Mouse (Mus musculus) cerebellum, adult (tissue): ENCODE measurements around the gene Adnp.

Source experiments
- ATAC-seq: cut with Nextera tagmentation; 2 replicates; pipeline ENCODE4 v1.9.2; 2017; ENCODE audit warnings: mild to moderate bottlenecking, moderate library complexity, mixed read lengths; ENCODE audit not compliant: insufficient number of reproducible peaks, low FRiP score, low TSS enrichment

Adnp gene

GRCm38 (mm10) chr2:168207883-168208282 lies 971 bp upstream of the Adnp start:
- no peak for ATAC-seq

- ATAC-seq, result peak; percentile 19
Observed at GRCm38 (mm10) chr2:168205681-168206631, 956 bp downstream of the Adnp start.

- ATAC-seq, result peak; percentile 59; the same call in 1 of the 2 replicates
Observed at GRCm38 (mm10) chr2:168205265-168205664, 1.6 kb downstream of the Adnp start.

- no peak for ATAC-seq
Observed at GRCm38 (mm10) chr2:168204476-168204999, 2.4 kb downstream of the Adnp start.

- no peak for ATAC-seq
Observed at GRCm38 (mm10) chr2:168200014-168200691, 6.8 kb downstream of the Adnp start.

- ATAC-seq, result no peak
Observed at GRCm38 (mm10) chr2:168199476-168199875, 7.4 kb downstream of the Adnp start.

GRCm38 (mm10) chr2:168198421-168198820 lies 8.5 kb downstream of the Adnp start:
- ATAC-seq, result no peak

- no peak for ATAC-seq
Observed at GRCm38 (mm10) chr2:168195721-168196120, 11.2 kb downstream of the Adnp start.

GRCm38 (mm10) chr2:168193685-168194084 lies 13.2 kb downstream of the Adnp start:
- no peak for ATAC-seq

GRCm38 (mm10) chr2:168191856-168192255 lies 15.1 kb downstream of the Adnp start:
- no peak for ATAC-seq

GRCm38 (mm10) chr2:168175946-168176345 lies 31.0 kb downstream of the Adnp start:
- ATAC-seq, result no peak

- 0 out of 2 replicates have a peak, but pooled peaks have one; percentile 26 for ATAC-seq
Observed at GRCm38 (mm10) chr2:168170167-168170685, 36.7 kb downstream of the Adnp start.

- no peak for ATAC-seq
Observed at GRCm38 (mm10) chr2:168169800-168170113, 37.2 kb downstream of the Adnp start.

- ATAC-seq, result no peak
Observed at GRCm38 (mm10) chr2:168168892-168169799, 37.8 kb downstream of the Adnp start.

- ATAC-seq, result no peak
Observed at GRCm38 (mm10) chr2:168167781-168168180, 39.1 kb downstream of the Adnp start.

GRCm38 (mm10) chr2:168166750-168167460 lies 40.0 kb downstream of the Adnp start:
- no peak for ATAC-seq

- no peak for ATAC-seq
Observed at GRCm38 (mm10) chr2:168161978-168162377, 44.9 kb downstream of the Adnp start.

GRCm38 (mm10) chr2:168161514-168161971 lies 45.4 kb downstream of the Adnp start:
- no peak for ATAC-seq

GRCm38 (mm10) chr2:168160370-168160930 lies 46.5 kb downstream of the Adnp start:
- no peak for ATAC-seq
